Comparison of ENCODE assay signal across 9 mouse cellular contexts in genomic region chr16:96896510-96897133, GRCm38 (mm10).
DNase-seq lines count a peak whose midpoint lies in the region; ATAC-seq and TF ChIP-seq lines count a peak whose summit lies in the region.
"Had no signal": no experiment of that assay in that cellular context is flagged by ENCODE, and none has a peak within 500 bp of the region (broad histone marks: within the 10 kb centered on the region; RNA-seq: fewer than 3 reads in every experiment).

No protein-coding gene starts in this region.

- H3K9me3 ChIP-seq in forebrain, embryonic 10.5 days: no peaks in the 10 kb centered on the region
- H3K9me3 ChIP-seq in stomach, postnatal 0 days (ENCODE audit: control insufficient read depth, low read length): no peaks in the 10 kb centered on the region
- H3K9me3 ChIP-seq: lung, embryonic 15.5 days had no signal

- DNase-seq in cerebellum, adult 11 months: no peak
- DNase-seq in left cerebral cortex, postnatal 14 days (ENCODE audit: low spot score in 2 of 2): peak; percentile 50 to 66
- DNase-seq in left cerebral cortex, postnatal 36 days (ENCODE audit: low spot score in 2 of 2): no peak
- DNase-seq in Patski (ENCODE audit: low read depth, low spot score): no peak
- DNase-seq in forebrain, embryonic 10.5 days (ENCODE audit: extremely low spot score, low spot score): peak; percentile 24
- DNase-seq in left cerebral cortex, postnatal 4 days: peak; percentile 57
- DNase-seq in stomach, postnatal 0 days (ENCODE audit: low spot score): peak; percentile 24

- no peak overlapping the region for H3K4me2 ChIP-seq in stomach, postnatal 0 days (replicated peaks; ENCODE audit: low read depth)
- H3K4me2 ChIP-seq: lung, embryonic 15.5 days had no signal

- in situ Hi-C loops in Patski (cut with MboI; ENCODE audit: low pct_unique_long_range_greater_than_20kb): loop anchor here (5.0 kb wide), 3 partner anchors 121 to 396 kb away; no protein-coding TSS in a partner anchor

- TF ChIP-seq EP300 in stomach, postnatal 0 days (optimal IDR thresholded peaks at IDR 0.05): no peak

- no peaks in the 10 kb centered on the region for H3K36me3 ChIP-seq in forebrain, embryonic 10.5 days (replicated peaks)
- no peaks in the 10 kb centered on the region for H3K36me3 ChIP-seq in stomach, postnatal 0 days (ENCODE audit: control insufficient read depth, insufficient read depth, low read length)
- H3K36me3 ChIP-seq: lung, embryonic 15.5 days had no signal

- POLR2A ChIA-PET in Patski (lab: Charles Lee): no interaction called here

- peaks cover 23% of the 10 kb centered on the region for H3K4me1 ChIP-seq in forebrain, embryonic 10.5 days
- H3K4me1 ChIP-seq in stomach, postnatal 0 days (replicated peaks; ENCODE audit: control insufficient read depth, insufficient read depth): no peaks in the 10 kb centered on the region
- H3K4me1 ChIP-seq: lung, embryonic 15.5 days had no signal

- 44% methylated on average over 10 of the region's 10 CpGs for WGBS in forebrain, embryonic 10.5 days
- 59% methylated on average over 10 of the region's 10 CpGs for WGBS in stomach, postnatal 0 days

- H3K27ac ChIP-seq in forebrain, embryonic 10.5 days: peak overlapping the region; percentile 66
- no peak overlapping the region for H3K27ac ChIP-seq in stomach, postnatal 0 days (replicated peaks)
- H3K27ac ChIP-seq: lung, embryonic 15.5 days had no signal

- TF ChIP-seq CTCF in Patski (IDR thresholded peaks at IDR 0.05): peak; percentile 63
- peak; percentile 82 for TF ChIP-seq CTCF in stomach, postnatal 0 days (IDR thresholded peaks at IDR 0.05; ENCODE audit: low read depth)

- H3K27me3 ChIP-seq in Patski: no peaks in the 10 kb centered on the region
- H3K27me3 ChIP-seq in forebrain, embryonic 10.5 days (ENCODE audit: poor library complexity, severe bottlenecking): no peaks in the 10 kb centered on the region
- H3K27me3 ChIP-seq in stomach, postnatal 0 days (ENCODE audit: control insufficient read depth, insufficient read depth, low read length): no peaks in the 10 kb centered on the region
- H3K27me3 ChIP-seq: lung, embryonic 15.5 days had no signal

- H3K9ac ChIP-seq in stomach, postnatal 0 days (ENCODE audit: low read length): no peak overlapping the region
- H3K9ac ChIP-seq: lung, embryonic 15.5 days had no signal

- no peak overlapping the region for H3K4me3 ChIP-seq in forebrain, embryonic 10.5 days
- H3K4me3 ChIP-seq in stomach, postnatal 0 days (ENCODE audit: low read depth, low read length): no peak overlapping the region
- H3K4me3 ChIP-seq: lung, embryonic 15.5 days had no signal

- CTCF ChIA-PET in Patski (lab: Charles Lee): interaction anchor here (0.7 to 4.2 kb wide), 15 partner anchors 8 to 398 kb away, joined by 3 to 23 read pairs (median 3); no protein-coding TSS in a partner anchor

- peak; percentile 41; the same call in 1 of the 2 replicates for ATAC-seq in cerebellum, adult (ENCODE audit: insufficient number of reproducible peaks, low FRiP score, low TSS enrichment)
- ATAC-seq in Patski: no peak
- ATAC-seq in stomach, postnatal 0 days (ENCODE audit: low FRiP score, low TSS enrichment): no peak

- intact Hi-C loops in left cerebral cortex, postnatal 14 days (cut with DNase I): loop anchor here (2.0 to 5.0 kb wide), 3 partner anchors 111 to 396 kb away; no protein-coding TSS in a partner anchor
- intact Hi-C loops in left cerebral cortex, postnatal 36 days (cut with DNase I): loop anchor here (5.0 kb wide), 2 partner anchors 111 to 396 kb away; no protein-coding TSS in a partner anchor
- intact Hi-C loops in left cerebral cortex, postnatal 4 days (cut with DNase I): loop anchor here (5.0 kb wide), 1 partner anchor 271 kb away; no protein-coding TSS in a partner anchor

Comparison
In these comparisons a context has a peak if more than half of its experiments do, and no peak if none do; other contexts are left out.
1. DNase-seq: peak in left cerebral cortex, postnatal 14 days (2 of 2), forebrain, embryonic 10.5 days (single experiment), left cerebral cortex, postnatal 4 days (single experiment) and stomach, postnatal 0 days (single experiment); none in cerebellum, adult 11 months (single experiment), left cerebral cortex, postnatal 36 days (0 of 2) and Patski (single experiment).